Mouse (Mus musculus) heart, embryonic 16.5 days (tissue): ENCODE results near the gene Snf8. TPM values are rescaled to one million over a fixed set of nuclear protein-coding genes. Genes with fewer than 3 reads are reported as not detected.

Experiments used
- ATAC-seq: fragments of 200-750 bp; cut with Nextera tagmentation; replicated peaks from 2 replicates; pipeline ENCODE4 v1.8.0; 2017; ENCODE audit warnings: moderate number of reproducible peaks; ENCODE audit not compliant: insufficient read depth, low FRiP score; ENCODE audit errors: extremely low read depth
- H3K27ac ChIP-seq: fragments of 300-500 bp; sonication (generic); 2 replicates; pipeline ENCODE4 v1.5.1; 2014; ENCODE audit warnings: mild to moderate bottlenecking, low read length, control low read depth, moderate library complexity
- H3K27me3 ChIP-seq: fragments of 300-500 bp; sonication (generic); 2 replicates; pipeline ENCODE4 v1.6.1; 2014; ENCODE audit warnings: low read length, mixed read lengths; ENCODE audit not compliant: control insufficient read depth, insufficient read depth
- H3K36me3 ChIP-seq: fragments of 300-500 bp; sonication (generic); 2 replicates; pipeline ENCODE4 v1.6.1; 2014; ENCODE audit not compliant: control insufficient read depth, insufficient read depth
- H3K4me1 ChIP-seq: fragments of 300-500 bp; sonication (generic); 2 replicates; pipeline ENCODE4 v1.6.1; 2014; ENCODE audit warnings: low read length, mixed read lengths; ENCODE audit not compliant: control insufficient read depth, insufficient read depth
- H3K4me2 ChIP-seq: fragments of 300-500 bp; sonication (generic); 2 replicates; pipeline ENCODE4 v1.6.1; 2014; ENCODE audit warnings: low read depth, mild to moderate bottlenecking, control low read depth, low read length
- H3K4me3 ChIP-seq: fragments of 300-500 bp; sonication (generic); 2 replicates; pipeline ENCODE4 v1.5.1; 2014; ENCODE audit warnings: mild to moderate bottlenecking, control low read depth, low read length
- H3K9ac ChIP-seq: fragments of 300-500 bp; sonication (generic); 2 replicates; pipeline ENCODE4 v1.6.1; 2014; ENCODE audit warnings: low read length, control low read depth
- H3K9me3 ChIP-seq: fragments of 300-500 bp; sonication (generic); replicated peaks from 2 replicates; pipeline ENCODE4 v1.6.1; 2016; ENCODE audit warnings: low read length; ENCODE audit not compliant: control insufficient read depth
- WGBS: fragments of 180-500 bp; shearing (Covaris S2); extraction: QIAGEN DNeasy Blood & Tissue Kit; methylation state at CpG from one replicate; pipeline ENCODE4 v1.1.7; 2014; 5-methylcytosine and 5-hydroxymethylcytosine counted together
- polyA plus RNA-seq: library from polyadenylated mRNA; unstranded; fragments of >200 nt; fragmentation: Nextera tagmentation; extraction: Ambion mirVana; gene quantifications from 2 replicates; pipeline ENCODE4 v1.2.1, GENCODE M21; 2015

Gene Snf8
- polyA plus RNA-seq, 1 experiment from 2014 or later, result 72.0 TPM

GRCm38 (mm10) chr11:96003969-96004792 is 30.5 kb upstream of the Snf8 start:
- H3K4me2 ChIP-seq, result peak overlapping the region; percentile 99
- no peaks in the 10 kb centered on the region for H3K27me3 ChIP-seq
- ATAC-seq, result no peak
- H3K4me1 ChIP-seq, result peaks cover 36% of the 10 kb centered on the region
- peak overlapping the region; percentile 83 for H3K4me3 ChIP-seq
- H3K9ac ChIP-seq, result peak overlapping the region; percentile 95
- peak overlapping the region; percentile 90 for H3K27ac ChIP-seq
- under 1% methylated on average over 32 of the region's 32 CpGs for WGBS
- H3K9me3 ChIP-seq, result no peaks in the 10 kb centered on the region
- H3K36me3 ChIP-seq, result no peaks in the 10 kb centered on the region

- WGBS, result under 1% methylated on average over 49 of the region's 57 CpGs
- no peaks in the 10 kb centered on the region for H3K9me3 ChIP-seq
- H3K9ac ChIP-seq, result peak overlapping the region; percentile 95
- H3K27ac ChIP-seq, result peak overlapping the region; percentile 90
- H3K4me3 ChIP-seq, result peak overlapping the region; percentile 83
- H3K27me3 ChIP-seq, result no peaks in the 10 kb centered on the region
- H3K36me3 ChIP-seq, result no peaks in the 10 kb centered on the region
- H3K4me1 ChIP-seq, result peaks cover 36% of the 10 kb centered on the region
- ATAC-seq, result peak; percentile 56
- H3K4me2 ChIP-seq, result peak overlapping the region; percentile 99
Observed at GRCm38 (mm10) chr11:96004793-96005402, 29.8 kb upstream of the Snf8 start.

GRCm38 (mm10) chr11:96005403-96006271 is 29.0 kb upstream of the Snf8 start, which contains the start of gene Igf2bp1:
TSS of gene Igf2bp1 (minus strand) at chr11:96005940.
- peaks cover 36% of the 10 kb centered on the region for H3K4me1 ChIP-seq
- no peaks in the 10 kb centered on the region for H3K9me3 ChIP-seq
- peak; percentile 61 for ATAC-seq
- H3K27me3 ChIP-seq, result no peaks in the 10 kb centered on the region
- peak within 1 kb of the TSS; percentile 99 for H3K4me2 ChIP-seq
- peak within 1 kb of the TSS; percentile 83 for H3K4me3 ChIP-seq
- peak within 1 kb of the TSS; percentile 90 for H3K27ac ChIP-seq
- peak within 1 kb of the TSS; percentile 95 for H3K9ac ChIP-seq
- H3K36me3 ChIP-seq, result no peaks in the 10 kb centered on the region
- WGBS, result under 1% methylated on average over 70 of the region's 74 CpGs

GRCm38 (mm10) chr11:96006367-96006851 is 28.3 kb upstream of the Snf8 start:
- H3K27ac ChIP-seq, result 0 out of 2 replicates have a peak overlapping the region, but pooled peaks have one; percentile 15
- no peaks in the 10 kb centered on the region for H3K36me3 ChIP-seq
- no peaks in the 10 kb centered on the region for H3K27me3 ChIP-seq
- peak overlapping the region; percentile 99 for H3K4me2 ChIP-seq
- H3K9ac ChIP-seq, result peak overlapping the region; percentile 95
- ATAC-seq, result no peak
- H3K4me1 ChIP-seq, result peaks cover 34% of the 10 kb centered on the region
- under 1% methylated on average over 33 of the region's 33 CpGs for WGBS
- H3K9me3 ChIP-seq, result no peaks in the 10 kb centered on the region
- H3K4me3 ChIP-seq, result peak overlapping the region; percentile 83

GRCm38 (mm10) chr11:96006852-96007515 is 27.7 kb upstream of the Snf8 start:
- 0% methylated on average over 63 of the region's 67 CpGs for WGBS
- Histone ChIP-seq H3K27me3 (no peaks in the 10 kb centered on the region), H3K4me1 (peaks cover 28% of the 10 kb centered on the region), H3K9ac (peak overlapping the region; percentile 95), H3K4me2 (peak overlapping the region; percentile 99), H3K36me3 (no peaks in the 10 kb centered on the region), H3K4me3 (peak overlapping the region; percentile 83), H3K9me3 (no peaks in the 10 kb centered on the region), H3K27ac (no peak overlapping the region)
- peak; percentile 3 for ATAC-seq

- Histone ChIP-seq H3K4me3 (peak overlapping the region; percentile 83), H3K27me3 (no peaks in the 10 kb centered on the region), H3K9ac (peak overlapping the region; percentile 95), H3K4me1 (peaks cover 21% of the 10 kb centered on the region), H3K36me3 (no peaks in the 10 kb centered on the region), H3K9me3 (no peaks in the 10 kb centered on the region), H3K27ac (no peak overlapping the region), H3K4me2 (peak overlapping the region; percentile 99)
- ATAC-seq, result 0 out of 2 replicates have a peak, but pooled peaks have one; percentile 0
- WGBS, result under 1% methylated on average over 33 of the region's 33 CpGs
Observed at GRCm38 (mm10) chr11:96007516-96008235, 27.0 kb upstream of the Snf8 start.

GRCm38 (mm10) chr11:96008827-96009226 is 25.9 kb upstream of the Snf8 start:
- H3K36me3 ChIP-seq, result no peaks in the 10 kb centered on the region
- H3K27ac ChIP-seq, result no peak overlapping the region
- H3K9me3 ChIP-seq, result no peaks in the 10 kb centered on the region
- 16% methylated on average over 1 of the region's 1 CpGs for WGBS
- H3K27me3 ChIP-seq, result no peaks in the 10 kb centered on the region
- H3K4me2 ChIP-seq, result no peak overlapping the region
- H3K9ac ChIP-seq, result no peak overlapping the region
- peaks cover 11% of the 10 kb centered on the region for H3K4me1 ChIP-seq
- H3K4me3 ChIP-seq, result no peak overlapping the region
- ATAC-seq, result no peak

GRCm38 (mm10) chr11:96011982-96012381 is 22.7 kb upstream of the Snf8 start:
- ATAC-seq, result no peak
- Histone ChIP-seq H3K27ac (no peak overlapping the region), H3K36me3 (no peaks in the 10 kb centered on the region), H3K4me1 (peaks cover 2% of the 10 kb centered on the region), H3K4me3 (no peak overlapping the region), H3K27me3 (no peaks in the 10 kb centered on the region), H3K4me2 (no peak overlapping the region), H3K9me3 (no peaks in the 10 kb centered on the region), H3K9ac (no peak overlapping the region)
- whole genome bisulfite sequencing, result 6% methylated on average over 4 of the region's 8 CpGs
